8 mouse cellular contexts compared by ENCODE assay signal in the genomic region with DNA sequence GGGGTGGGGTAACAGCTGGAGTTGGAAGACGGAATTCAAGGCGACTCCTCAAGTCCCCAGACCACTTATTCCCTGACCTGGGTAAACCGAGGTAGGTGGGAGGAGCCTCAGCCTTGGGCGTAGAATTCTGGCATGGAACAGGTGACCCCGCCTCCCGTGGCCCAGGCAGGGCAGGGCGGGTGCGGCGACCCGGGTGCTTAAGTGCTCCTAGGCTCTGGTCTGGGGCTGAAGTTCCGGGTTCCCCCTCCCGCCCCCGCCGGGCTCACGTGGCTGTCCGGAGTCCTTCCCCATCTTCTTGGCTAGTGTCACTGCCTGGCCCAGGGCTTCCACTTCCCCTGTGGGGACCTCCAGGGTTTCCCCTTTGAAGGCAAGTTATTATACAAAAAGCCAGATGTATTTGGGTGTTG. TPM values are rescaled to one million over a fixed set of nuclear protein-coding genes. Genes with fewer than 3 reads are reported as not detected.
DNase-seq lines count a peak whose midpoint lies in the region; ATAC-seq lines count a peak whose summit lies in the region.

No protein-coding gene starts in this region.

- H3K27ac ChIP-seq in kidney, embryonic 15.5 days: peak overlapping the region; percentile 48; the same call in 1 of the 2 replicates
- H3K27ac ChIP-seq in midbrain, embryonic 16.5 days (ENCODE audit: low read length): no peak overlapping the region

- H3K4me3 ChIP-seq in kidney, embryonic 15.5 days (replicated peaks): peak overlapping the region; percentile 81
- no peak overlapping the region for H3K4me3 ChIP-seq in midbrain, embryonic 16.5 days (ENCODE audit: low read depth, low read length)

- DNase-seq in embryo, embryonic 10 days (ENCODE audit: low spot score): peak; percentile 12
- no peak for DNase-seq in embryo, embryonic 9.5 days (ENCODE audit: extremely low spot score)
- peak; percentile 79 for DNase-seq in R1 (ENCODE audit: low read depth, low spot score)
- DNase-seq in heart, adult 11 months: peak; percentile 99
- peak; percentile 91 for DNase-seq in lung, postnatal 25 days (ENCODE audit: low spot score)
- DNase-seq in testis, postnatal 10 days (ENCODE audit: low spot score): peak; percentile 69

- H3K9me3 ChIP-seq in kidney, embryonic 15.5 days (replicated peaks): no peaks in the 10 kb centered on the region
- H3K9me3 ChIP-seq in midbrain, embryonic 16.5 days (replicated peaks; ENCODE audit: control insufficient read depth, low read length, poor library complexity, severe bottlenecking): no peaks in the 10 kb centered on the region

- WGBS in kidney, embryonic 15.5 days: 1% methylated on average over 16 of the region's 16 CpGs
- WGBS in midbrain, embryonic 16.5 days: 6% methylated on average over 16 of the region's 16 CpGs

- H3K36me3 ChIP-seq in kidney, embryonic 15.5 days: no peaks in the 10 kb centered on the region
- H3K36me3 ChIP-seq in midbrain, embryonic 16.5 days (ENCODE audit: control insufficient read depth, insufficient read depth, low read length): no peaks in the 10 kb centered on the region

- 0 out of 2 replicates have a peak overlapping the region, but pooled peaks have one; percentile 14 for H3K9ac ChIP-seq in kidney, embryonic 15.5 days
- no peak overlapping the region for H3K9ac ChIP-seq in midbrain, embryonic 16.5 days (ENCODE audit: low read depth, low read length)

- ATAC-seq in kidney, embryonic 15.5 days (replicated peaks; ENCODE audit: low FRiP score): no peak
- ATAC-seq in midbrain, embryonic 16.5 days: no peak

- peak overlapping the region; percentile 90 for H3K4me2 ChIP-seq in kidney, embryonic 15.5 days
- no peak overlapping the region for H3K4me2 ChIP-seq in midbrain, embryonic 16.5 days (ENCODE audit: low read length)

- peaks cover 43% of the 10 kb centered on the region for H3K4me1 ChIP-seq in kidney, embryonic 15.5 days
- H3K4me1 ChIP-seq in midbrain, embryonic 16.5 days (ENCODE audit: control insufficient read depth, insufficient read depth, low read length): peaks cover 26% of the 10 kb centered on the region

- peaks cover 18% of the 10 kb centered on the region for H3K27me3 ChIP-seq in kidney, embryonic 15.5 days
- H3K27me3 ChIP-seq in midbrain, embryonic 16.5 days (ENCODE audit: control insufficient read depth, insufficient read depth, low read depth, low read length): peaks cover 28% of the 10 kb centered on the region

RNA-seq across cellular contexts. Expression of a gene that starts 0.8 kb away (rescaled TPM):
- polyA plus RNA-seq in kidney, embryonic 15.5 days (2015; fragmentation: Nextera tagmentation; extraction: Ambion mirVana): 25.6 and 26.6 TPM in 2 replicates
- 11.3 and 12.6 TPM in 2 replicates for polyA plus RNA-seq in midbrain, embryonic 16.5 days (2015; fragmentation: Nextera tagmentation; extraction: Ambion mirVana)

RNA-seq across cellular contexts. Expression of a gene that starts 28.5 kb away (rescaled TPM):
- polyA plus RNA-seq in kidney, embryonic 15.5 days (2015; fragmentation: Nextera tagmentation; extraction: Ambion mirVana): 182 and 202 TPM in 2 replicates
- 227 and 233 TPM in 2 replicates for polyA plus RNA-seq in midbrain, embryonic 16.5 days (2015; fragmentation: Nextera tagmentation; extraction: Ambion mirVana)

RNA-seq across cellular contexts. Expression of a gene that starts 33.5 kb away (rescaled TPM):
- 48.6 and 51.2 TPM in 2 replicates for polyA plus RNA-seq in kidney, embryonic 15.5 days (2015; fragmentation: Nextera tagmentation; extraction: Ambion mirVana)
- polyA plus RNA-seq in midbrain, embryonic 16.5 days (2015; fragmentation: Nextera tagmentation; extraction: Ambion mirVana): 49.7 and 52.2 TPM in 2 replicates

RNA-seq across cellular contexts. Expression of a gene that starts 35.5 kb away (rescaled TPM):
- 0.64 and 0.77 TPM in 2 replicates for polyA plus RNA-seq in kidney, embryonic 15.5 days (2015; fragmentation: Nextera tagmentation; extraction: Ambion mirVana)
- polyA plus RNA-seq in midbrain, embryonic 16.5 days (2015; fragmentation: Nextera tagmentation; extraction: Ambion mirVana): 0.24 and 0.33 TPM in 2 replicates

RNA-seq across cellular contexts. Expression of a gene that starts 42.2 kb away (rescaled TPM):
- 563 and 597 TPM in 2 replicates for polyA plus RNA-seq in kidney, embryonic 15.5 days (2015; fragmentation: Nextera tagmentation; extraction: Ambion mirVana)
- polyA plus RNA-seq in midbrain, embryonic 16.5 days (2015; fragmentation: Nextera tagmentation; extraction: Ambion mirVana): 535 and 543 TPM in 2 replicates
